Mouse (Mus musculus) thymus, adult 2 months (tissue): ENCODE results near the gene Disp1. TPM values are rescaled to one million over a fixed set of nuclear protein-coding genes. Genes with fewer than 3 reads are reported as not detected.

Source experiments
- DNase-seq: peaks from one replicate; pipeline ENCODE4 v3.0.0; 2021
- H3K27ac ChIP-seq: fragments of 200-500 bp; 2 replicates; pipeline ENCODE4 v1.5.1; 2012; ENCODE audit warnings: low read length, control low read depth; ENCODE audit not compliant: control insufficient read depth, insufficient read depth
- H3K27me3 ChIP-seq: fragments of 200-500 bp; 2 replicates; pipeline ENCODE4 v1.6.1; 2012; ENCODE audit warnings: mild to moderate bottlenecking, low read length, moderate library complexity, mixed read lengths; ENCODE audit not compliant: control insufficient read depth, insufficient read depth
- H3K36me3 ChIP-seq: fragments of 200-500 bp; 2 replicates; pipeline ENCODE4 v1.6.1; 2012; ENCODE audit warnings: mild to moderate bottlenecking, low read length, moderate library complexity; ENCODE audit not compliant: control insufficient read depth, insufficient read depth
- H3K4me1 ChIP-seq: fragments of 200-500 bp; replicated peaks from 2 replicates; pipeline ENCODE4 v1.6.1; 2012; ENCODE audit warnings: low read length; ENCODE audit not compliant: control insufficient read depth, insufficient read depth
- H3K4me3 ChIP-seq: fragments of 200-500 bp; 2 replicates; pipeline ENCODE4 v1.5.1; 2012; ENCODE audit warnings: mild to moderate bottlenecking, low read length, control low read depth, moderate library complexity; ENCODE audit not compliant: control insufficient read depth, insufficient read depth
- CTCF ChIP-seq: fragments of 200-500 bp; IDR thresholded peaks from 2 replicates; pipeline ENCODE4 v1.5.1; 2012; ENCODE audit warnings: mild to moderate bottlenecking, control low read depth, low read length, moderate library complexity, borderline replicate concordance; ENCODE audit not compliant: control insufficient read depth, poor library complexity, insufficient read depth; ENCODE audit errors: extremely low read depth
- POLR2A ChIP-seq: fragments of 200-500 bp; IDR thresholded peaks from 2 replicates; pipeline ENCODE4 v1.6.1; 2012; ENCODE audit warnings: mild to moderate bottlenecking, low read length, control low read depth, moderate library complexity; ENCODE audit not compliant: control insufficient read depth, poor library complexity, insufficient read depth; ENCODE audit errors: extremely low read depth
- WGBS: fragments of 180-500 bp; shearing (Covaris S2); methylation state at CpG from one replicate; pipeline ENCODE4 v1.1.7; 2018; 5-methylcytosine and 5-hydroxymethylcytosine counted together
- polyA plus RNA-seq: library from polyadenylated mRNA; depleted of rRNA; stranded (reverse); fragments of >200 nt; gene quantifications from 2 replicates; pipeline ENCODE4 v1.2.3, GENCODE M21; 2012

The Disp1 gene
- polyA plus RNA-seq, 1 experiment = 28.9 TPM

- Histone ChIP-seq H3K36me3 (no peaks in the 10 kb centered on the region), H3K27ac (no peak overlapping the region), H3K4me1 (no peaks in the 10 kb centered on the region; the same call in 1 of the 2 replicates), H3K27me3 (no peaks in the 10 kb centered on the region), H3K4me3 (no peak overlapping the region)
- no peak for TF ChIP-seq POLR2A
- no peak for TF ChIP-seq CTCF
- WGBS = 94% methylated on average over 10 of the region's 10 CpGs
- no peak for DNase-seq
Measured at GRCm38 (mm10) chr1:183191398-183191797, 29.9 kb downstream of the Disp1 start.

- Histone ChIP-seq H3K4me3 (no peak overlapping the region), H3K27ac (no peak overlapping the region), H3K4me1 (no peaks in the 10 kb centered on the region; the same call in 1 of the 2 replicates), H3K36me3 (no peaks in the 10 kb centered on the region), H3K27me3 (no peaks in the 10 kb centered on the region)
- TF ChIP-seq CTCF (no peak), POLR2A (no peak)
- 94% methylated on average over 9 of the region's 9 CpGs for WGBS
- DNase-seq = no peak
Measured at GRCm38 (mm10) chr1:183190456-183190855, 30.9 kb downstream of the Disp1 start.

- DNase-seq = no peak
- Histone ChIP-seq H3K27ac (no peak overlapping the region), H3K27me3 (no peaks in the 10 kb centered on the region), H3K4me3 (no peak overlapping the region), H3K4me1 (no peaks in the 10 kb centered on the region; the same call in 1 of the 2 replicates), H3K36me3 (no peaks in the 10 kb centered on the region)
- WGBS = 95% methylated on average over 10 of the region's 10 CpGs
- TF ChIP-seq POLR2A = no peak
- no peak for TF ChIP-seq CTCF
Measured at GRCm38 (mm10) chr1:183189014-183189662, 32.2 kb downstream of the Disp1 start.

GRCm38 (mm10) chr1:183188115-183189013 is 33.0 kb downstream of the Disp1 start:
- no peak for TF ChIP-seq POLR2A
- TF ChIP-seq CTCF = no peak
- DNase-seq = no peak
- Histone ChIP-seq H3K27me3 (no peaks in the 10 kb centered on the region), H3K4me3 (no peak overlapping the region), H3K36me3 (no peaks in the 10 kb centered on the region), H3K4me1 (no peaks in the 10 kb centered on the region; the same call in 1 of the 2 replicates), H3K27ac (no peak overlapping the region)
- 93% methylated on average over 20 of the region's 20 CpGs for WGBS

DNA sequence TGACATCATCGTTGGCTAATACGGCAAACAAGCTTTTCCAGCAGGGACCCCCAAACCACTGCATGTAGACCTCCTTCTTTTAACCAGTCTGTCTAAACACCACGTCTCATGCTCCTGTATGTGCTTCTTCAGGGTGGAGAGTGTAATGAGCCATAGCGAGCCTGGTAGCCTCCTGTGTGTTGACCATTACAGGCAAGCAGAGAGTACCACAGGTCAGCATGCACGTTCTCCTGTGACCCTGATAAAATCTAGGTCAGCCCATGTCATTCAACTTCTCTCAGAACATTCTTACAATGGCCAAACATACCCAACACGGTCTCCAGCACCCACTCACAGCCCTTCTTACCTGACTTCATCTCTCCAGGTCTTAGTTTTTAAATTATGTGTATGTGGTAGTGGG is 35.8 kb downstream of the Disp1 start:
- no peaks in the 10 kb centered on the region for H3K27me3 ChIP-seq
- no peak overlapping the region for H3K27ac ChIP-seq
- no peak overlapping the region for H3K4me3 ChIP-seq
- DNase-seq = no peak
- TF ChIP-seq CTCF (no peak), POLR2A (no peak)
- 94% methylated on average over 6 of the region's 6 CpGs for WGBS
- H3K4me1 ChIP-seq = peaks cover 7% of the 10 kb centered on the region
- H3K36me3 ChIP-seq = no peaks in the 10 kb centered on the region

- Histone ChIP-seq H3K36me3 (no peaks in the 10 kb centered on the region), H3K4me3 (no peak overlapping the region), H3K27me3 (no peaks in the 10 kb centered on the region), H3K27ac (no peak overlapping the region), H3K4me1 (peaks cover 11% of the 10 kb centered on the region)
- TF ChIP-seq CTCF (no peak), POLR2A (no peak)
- WGBS = 94% methylated on average over 5 of the region's 5 CpGs
- no peak for DNase-seq
Measured at GRCm38 (mm10) chr1:183184681-183185080, 36.6 kb downstream of the Disp1 start.
